Mouse (Mus musculus) gastrocnemius, postnatal 36 days (tissue): ENCODE measurements around the gene Eva1c. TPM values are rescaled to one million over a fixed set of nuclear protein-coding genes. Genes with fewer than 3 reads are reported as not detected.

ENCODE experiments used
- DNase-seq, 2 experiments: peaks; one replicate each; pipeline ENCODE4 v3.0.0; 2022
- intact Hi-C: fragments of 180-260 bp; cut with DNase I; formaldehyde crosslinking; loops from one replicate; pipeline ENCODE4 v1.15.1; 2025
- total RNA-seq, 2 experiments: library from RNA; stranded (reverse); gene quantifications; 2 replicates each; pipeline ENCODE4 v1.2.3; 2021

Eva1c gene
- total RNA-seq, 2 experiments from 2014 or later = 0.30 TPM; not detected in 1

GRCm38 (mm10) chr16:90910855-90911533 is 84.5 kb downstream of the Eva1c start:
- no peak for DNase-seq
- intact Hi-C loops = no loop called here

DNA sequence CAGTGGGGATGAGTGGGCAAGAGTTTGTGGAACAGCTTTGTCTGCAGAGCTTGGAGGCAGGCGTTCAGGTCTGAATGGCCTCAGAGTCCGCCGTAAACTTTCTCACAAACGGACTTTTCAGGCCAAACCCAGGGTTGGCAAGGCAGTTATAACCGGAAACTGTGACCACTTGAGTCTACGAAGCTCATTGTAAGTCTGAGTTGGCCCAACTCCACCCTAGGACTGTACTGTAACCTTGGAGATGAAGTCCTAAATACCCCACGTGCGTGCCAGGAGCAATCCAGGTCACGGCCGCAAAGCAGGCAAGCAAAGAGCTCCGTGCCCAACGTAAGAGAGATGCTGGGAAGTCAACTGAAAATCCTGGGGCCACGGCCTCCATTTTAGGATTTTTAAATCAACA is 85.2 kb downstream of the Eva1c start:
- no peak for DNase-seq
- intact Hi-C loops = no loop called here

DNA sequence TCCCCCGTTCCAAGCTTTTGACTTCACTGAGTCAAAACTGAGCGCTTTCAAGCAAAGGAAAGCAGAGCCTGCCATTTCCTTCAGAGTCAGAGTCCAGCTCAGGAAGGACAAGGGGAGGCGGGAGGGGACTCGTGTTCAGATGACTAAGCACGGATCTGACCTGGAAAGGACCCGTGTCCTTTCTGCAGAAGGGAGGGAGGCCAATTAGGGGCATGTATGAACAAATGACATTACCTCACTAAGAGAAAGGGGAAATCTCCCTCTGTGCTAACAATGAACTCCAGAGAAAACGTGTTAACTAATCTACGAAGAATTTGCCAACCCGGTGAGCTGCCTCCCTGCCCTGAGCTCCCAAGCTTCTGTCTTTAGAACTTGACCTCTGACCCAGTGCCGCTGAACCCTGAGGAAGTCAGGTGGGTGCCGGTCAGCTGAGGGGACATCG is 89.5 kb downstream of the Eva1c start:
- DNase-seq = no peak
- intact Hi-C loops = no loop called here

DNA sequence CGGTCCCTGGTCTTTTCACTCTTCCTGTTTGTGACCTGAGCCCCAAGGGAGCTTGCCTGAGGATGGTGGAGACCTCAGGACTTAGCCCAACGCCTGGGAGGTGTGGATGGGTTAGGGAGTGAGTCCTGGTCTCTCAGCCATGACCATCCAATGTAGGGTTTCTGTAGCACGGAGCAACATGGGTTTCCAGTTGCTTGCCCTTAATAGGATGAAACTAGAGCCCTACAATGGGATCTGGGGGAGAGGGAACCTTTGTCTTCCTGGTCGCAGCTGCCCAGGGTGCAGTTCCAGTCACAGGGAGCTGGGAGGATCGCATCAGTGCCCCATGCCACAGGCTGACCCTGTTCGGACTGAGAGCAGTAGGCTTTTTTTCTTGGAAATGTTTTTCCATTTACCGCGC is 90.6 kb downstream of the Eva1c start:
- no peak for DNase-seq
- intact Hi-C loops = no loop called here

GRCm38 (mm10) chr16:90921471-90922159 is 95.1 kb downstream of the Eva1c start:
- no peak for DNase-seq
- intact Hi-C loops = no loop called here

DNA sequence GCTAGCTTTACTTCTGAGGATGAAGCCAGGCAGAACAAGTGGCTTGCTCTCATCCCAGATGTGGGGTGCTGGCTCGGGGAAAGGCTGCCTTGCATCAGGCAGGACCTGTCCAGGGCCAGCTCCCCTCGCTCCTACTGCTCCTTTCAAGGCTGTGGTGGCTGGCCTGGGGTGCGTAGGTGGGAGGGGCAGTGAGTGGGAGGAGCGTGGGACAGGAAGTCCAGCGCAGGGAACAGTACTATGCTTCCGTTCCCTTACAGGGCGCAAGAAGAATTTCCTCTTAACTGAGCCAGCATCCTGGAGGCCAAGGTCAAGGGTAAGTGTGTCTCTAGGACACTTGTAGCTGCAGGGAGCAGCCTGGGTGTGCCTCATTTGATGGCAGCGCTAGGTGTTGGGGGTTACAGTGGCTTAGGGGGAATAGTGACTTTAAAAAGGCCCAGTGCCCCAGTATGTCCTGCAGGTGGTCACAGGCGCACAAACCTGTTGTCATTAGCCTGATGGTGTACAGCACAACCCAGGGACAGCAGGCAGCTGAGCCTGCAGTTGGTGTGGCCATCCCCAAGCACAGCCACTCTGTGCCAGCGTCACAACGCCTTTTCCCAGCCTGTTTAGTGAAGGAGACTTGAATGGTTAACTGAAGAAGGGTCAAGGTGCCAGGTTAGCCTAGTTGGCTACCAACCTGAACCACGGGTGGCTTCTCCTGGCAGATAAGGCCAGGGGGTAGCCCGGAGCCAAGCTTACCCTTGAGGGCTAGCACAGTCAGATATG is 98.3 kb downstream of the Eva1c start:
- no peak for DNase-seq
- intact Hi-C loops = loop anchor here (5.0 kb wide), 2 partner anchors 97 to 112 kb away; partner anchors contain the start of genes Eva1c and Urb1

- intact Hi-C loops = loop anchor here (5.0 kb wide), 2 partner anchors 98 to 113 kb away; partner anchors contain the start of genes Eva1c and Urb1
- DNase-seq = peak in 1 of 2 experiments; percentile 51
Observed at GRCm38 (mm10) chr16:90925461-90925860, 98.9 kb downstream of the Eva1c start.

GRCm38 (mm10) chr16:90927446-90927845 is 100.9 kb downstream of the Eva1c start:
- DNase-seq = no peak
- intact Hi-C loops = loop anchor here (5.0 kb wide), 2 partner anchors 100 to 115 kb away; partner anchors contain the start of genes Eva1c and Urb1

DNA sequence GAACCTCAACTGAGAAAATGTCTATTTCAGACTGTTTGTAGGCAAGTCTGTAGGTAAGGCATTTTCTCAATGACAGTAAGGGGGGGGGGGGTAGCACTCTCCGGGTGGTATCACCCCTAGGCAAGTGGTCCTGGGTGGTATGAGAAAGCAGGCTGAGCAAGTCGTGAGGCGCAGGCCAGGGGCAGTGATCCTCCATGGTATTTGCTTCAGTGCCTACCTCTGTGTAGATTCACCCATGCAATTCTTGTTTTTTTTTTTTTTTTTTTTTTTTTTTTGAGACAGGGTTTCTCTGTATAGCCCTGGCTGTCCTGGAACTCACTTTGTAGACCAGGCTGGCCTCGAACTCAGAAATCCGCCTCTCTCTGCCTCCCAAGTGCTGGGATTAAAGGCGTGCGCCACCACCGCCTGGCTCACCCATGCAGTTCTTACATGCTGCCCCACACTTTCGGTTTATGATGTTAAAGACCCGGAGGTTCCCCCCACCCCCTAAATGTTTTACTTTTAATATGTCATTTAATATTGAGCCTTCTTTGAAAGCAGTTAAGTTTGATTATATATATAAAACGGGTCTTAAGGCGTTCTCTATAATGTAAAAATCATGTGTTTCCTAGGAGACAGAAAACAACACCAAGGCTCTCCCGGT is 107.1 kb downstream of the Eva1c start:
- intact Hi-C loops = no loop called here
- no peak for DNase-seq

GRCm38 (mm10) chr16:90934193-90934686 is 107.7 kb downstream of the Eva1c start:
- intact Hi-C loops = no loop called here
- DNase-seq = peak in 1 of 2 experiments; percentile 49

DNA sequence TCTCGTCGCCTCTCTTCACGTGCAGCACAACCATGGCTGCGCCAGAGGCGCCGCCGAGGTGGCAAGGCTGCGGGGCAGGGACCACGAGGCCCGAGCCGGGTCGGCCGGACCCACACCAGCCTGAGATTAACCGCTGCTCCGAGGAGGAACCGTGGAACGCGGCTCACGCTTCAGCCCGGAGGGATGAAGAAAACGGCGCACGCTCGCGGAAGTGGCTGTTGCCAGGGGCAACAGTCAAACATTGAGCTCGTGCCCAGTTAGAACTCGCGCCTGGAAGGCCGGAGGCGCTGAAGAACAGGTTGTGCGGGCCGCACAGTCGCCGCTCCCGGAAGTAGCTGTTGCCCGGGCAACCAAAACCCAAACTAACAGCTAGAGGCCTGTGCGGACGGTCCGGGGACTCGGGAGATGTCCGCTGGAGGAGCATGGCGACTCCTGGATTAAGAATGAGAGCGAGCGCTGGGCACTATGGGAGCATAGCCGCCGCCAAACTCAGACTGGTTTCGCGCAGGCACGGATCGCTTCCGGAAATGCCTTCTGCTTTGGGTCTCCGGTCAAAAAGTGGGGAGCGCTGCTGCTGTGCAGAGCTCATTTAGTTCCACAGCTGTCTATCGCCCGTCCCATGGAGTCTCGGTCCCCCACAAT is 108.3 kb downstream of the Eva1c start, which contains the start of gene Cfap298:
TSS of gene Cfap298 (minus strand) at position 428 of the 642 bp plus-strand sequence.
- intact Hi-C loops = no loop called here
- peak; percentile 87 to 92 for DNase-seq

DNA sequence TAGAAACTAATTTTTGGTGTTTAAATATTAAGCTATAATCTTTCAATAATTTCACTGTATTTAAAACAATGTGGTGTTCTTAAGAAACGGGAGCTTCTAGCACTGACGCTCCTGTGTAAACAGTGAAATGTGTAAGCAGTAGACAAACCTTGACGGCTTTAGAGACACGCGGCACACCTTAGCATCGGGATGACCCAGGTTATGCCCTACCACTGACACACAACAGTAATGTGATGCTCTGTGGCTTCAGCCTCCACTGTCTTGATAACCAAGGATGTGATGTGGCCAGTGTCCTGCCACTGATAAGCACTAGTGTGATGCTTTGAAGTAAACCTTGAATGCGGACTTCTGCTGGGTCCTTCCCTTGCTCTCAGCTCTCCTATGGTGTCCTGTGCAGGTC is 114.7 kb downstream of the Eva1c start:
- no peak for DNase-seq
- intact Hi-C loops = no loop called here

DNA sequence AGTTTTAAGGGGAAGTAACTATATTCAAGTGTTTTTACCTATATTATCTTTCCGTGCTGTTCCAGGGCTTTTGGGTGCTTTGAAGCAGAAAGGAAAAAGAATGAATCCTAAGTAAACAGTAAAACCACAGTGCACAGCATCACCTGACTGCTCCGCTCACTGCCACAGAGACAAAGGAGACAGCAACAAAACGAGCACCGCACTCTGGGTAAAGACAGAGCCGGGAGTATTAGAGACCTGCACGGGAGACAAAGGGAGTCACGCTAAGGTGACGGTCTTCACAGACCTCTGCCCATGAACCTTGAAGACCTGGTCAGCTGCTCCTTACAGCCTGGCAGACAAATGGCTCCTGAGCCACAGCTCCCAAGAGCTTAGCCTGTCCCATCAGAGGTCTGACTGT is 120.5 kb downstream of the Eva1c start:
- no peak for DNase-seq
- intact Hi-C loops = no loop called here

- DNase-seq = no peak
- intact Hi-C loops = no loop called here
Observed at GRCm38 (mm10) chr16:90950354-90950963, 123.9 kb downstream of the Eva1c start.

GRCm38 (mm10) chr16:90953147-90953546 is 126.6 kb downstream of the Eva1c start:
- intact Hi-C loops = no loop called here
- no peak for DNase-seq

DNA sequence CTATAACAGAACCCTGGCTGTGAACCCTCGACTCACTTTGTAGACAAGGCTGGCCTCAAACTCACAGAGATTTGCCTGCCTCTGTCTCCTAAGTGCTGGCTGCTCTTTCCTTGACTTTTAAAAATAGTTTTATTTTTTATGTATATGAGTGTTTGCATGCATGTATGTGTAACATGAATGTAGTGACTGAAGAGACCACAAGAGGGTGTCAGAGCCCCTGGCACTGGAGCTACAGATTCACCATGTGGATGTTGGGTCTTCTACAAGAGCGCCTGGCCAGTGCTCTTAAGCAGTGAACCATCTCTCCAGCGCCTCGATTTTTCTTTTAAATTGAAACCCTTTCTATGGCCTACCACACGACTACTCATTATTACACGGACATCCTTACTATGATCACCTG is 127.3 kb downstream of the Eva1c start:
- intact Hi-C loops = no loop called here
- no peak for DNase-seq
